Mouse (Mus musculus): ENCODE data around the gene Ciart. TPM values are rescaled to one million over a fixed set of nuclear protein-coding genes. Genes with fewer than 3 reads are reported as not detected.

The Ciart gene
- polyA plus RNA-seq, 1 experiment from 2014 or later = 6.4 TPM

DNA sequence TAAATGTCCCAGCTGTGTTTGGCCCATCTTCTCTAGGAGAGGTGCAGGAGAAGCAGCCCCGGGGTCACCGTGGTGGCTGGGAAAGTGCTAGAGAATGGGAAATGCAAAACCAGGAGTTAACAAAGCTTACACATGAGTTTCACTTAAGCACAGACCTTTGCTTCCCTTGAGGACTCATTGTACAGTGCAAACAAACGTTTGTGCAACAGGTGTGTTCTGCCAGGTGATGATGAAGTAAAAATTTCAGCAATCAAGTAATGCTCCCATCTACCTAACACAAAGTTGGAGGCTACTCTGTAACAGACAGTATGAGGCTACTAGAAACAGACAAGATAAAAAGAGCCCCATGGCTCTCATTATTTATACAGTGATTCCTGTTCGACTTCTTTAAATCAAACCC lies 3.0 kb downstream of the Ciart start:
- Histone ChIP-seq H3K27me3 (ENCODE audit: insufficient read depth, low read length) (no peaks in the 10 kb centered on the region), H3K4me1 (ENCODE audit: insufficient read depth) (no peaks in the 10 kb centered on the region), H3K9me3 (ENCODE audit: low read depth, low read length) (no peaks in the 10 kb centered on the region), H3K4me3 (ENCODE audit: low read depth, low read length) (no peak overlapping the region), H3K9ac (no peak overlapping the region), H3K4me2 (no peak overlapping the region), H3K36me3 (ENCODE audit: insufficient read depth) (no peaks in the 10 kb centered on the region), H3K27ac (ENCODE audit: low read depth) (no peak overlapping the region)
- 89% methylated on average over 4 of the region's 4 CpGs for WGBS
- DNase-seq (no peak), ATAC-seq (ENCODE audit: insufficient read depth) (no peak)
- TF ChIP-seq CTCF (IDR thresholded peaks at IDR 0.05; ENCODE audit: low read depth) = no peak

DNA sequence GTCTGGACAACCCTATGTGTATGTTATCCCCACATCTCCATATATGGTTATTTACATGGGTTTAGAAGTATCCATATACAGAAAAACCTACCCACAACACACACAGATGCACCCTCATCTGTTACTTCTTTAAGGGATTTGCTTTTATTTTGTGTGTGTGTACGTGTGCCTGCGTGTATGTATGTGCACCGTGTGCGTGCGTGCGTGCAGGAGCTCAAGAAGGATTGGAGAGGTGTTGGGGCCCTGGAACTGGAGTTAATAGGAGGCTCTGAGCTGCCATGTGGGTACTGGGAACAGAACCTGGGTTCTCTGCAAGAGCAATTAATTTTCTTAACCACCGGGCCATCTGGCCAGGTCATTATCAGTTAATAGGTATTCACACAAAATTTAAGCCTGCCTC lies 10.0 kb downstream of the Ciart start:
- TF ChIP-seq CTCF (IDR thresholded peaks at IDR 0.05; ENCODE audit: low read depth) = no peak
- ATAC-seq (ENCODE audit: insufficient read depth) = no peak
- Histone ChIP-seq H3K27ac (ENCODE audit: low read depth) (no peak overlapping the region), H3K27me3 (ENCODE audit: insufficient read depth, low read length) (no peaks in the 10 kb centered on the region), H3K4me1 (ENCODE audit: insufficient read depth) (peaks cover 4% of the 10 kb centered on the region; the same call in 1 of the 2 replicates), H3K4me2 (peak overlapping the region; percentile 80), H3K9me3 (ENCODE audit: low read depth, low read length) (no peaks in the 10 kb centered on the region), H3K9ac (peak overlapping the region; percentile 89), H3K36me3 (ENCODE audit: insufficient read depth) (peaks cover 21% of the 10 kb centered on the region), H3K4me3 (ENCODE audit: low read depth, low read length) (peak overlapping the region; percentile 68)
- DNase-seq = no peak
- 66% methylated on average over 7 of the region's 7 CpGs for WGBS

DNA sequence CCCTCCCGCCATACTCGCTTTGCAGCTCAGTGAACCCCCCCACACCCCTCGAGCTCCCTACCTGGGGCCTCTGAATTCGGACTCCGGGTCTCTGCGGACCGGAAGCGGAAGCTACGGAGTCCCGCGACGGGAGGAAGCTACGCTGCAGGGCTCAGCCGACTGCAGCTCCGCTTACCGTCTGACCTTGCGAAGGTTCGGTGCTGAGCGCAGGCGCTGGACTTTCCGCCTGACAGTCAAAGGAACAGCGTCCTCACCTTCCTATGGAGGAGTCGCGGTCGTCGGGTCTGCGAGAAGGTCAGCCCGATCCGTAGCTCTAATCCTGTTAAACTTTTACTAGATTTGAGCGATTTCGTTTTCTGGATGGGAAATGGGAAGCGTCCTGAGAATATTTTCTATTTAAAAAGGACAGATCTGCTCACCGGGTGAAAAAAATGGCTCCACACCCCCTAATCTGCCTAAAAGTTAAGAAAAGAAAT lies 10.6 kb downstream of the Ciart start, which contains the start of gene Mrps21:
TSS of gene Mrps21 (minus strand) at position 128 of the 476 bp plus-strand sequence.
- Histone ChIP-seq H3K36me3 (ENCODE audit: insufficient read depth) (peaks cover 23% of the 10 kb centered on the region), H3K27me3 (ENCODE audit: insufficient read depth, low read length) (no peaks in the 10 kb centered on the region), H3K4me3 (ENCODE audit: low read depth, low read length) (peak within 1 kb of the TSS; percentile 68), H3K27ac (ENCODE audit: low read depth) (peak within 1 kb of the TSS; percentile 86), H3K9ac (peak within 1 kb of the TSS; percentile 89), H3K9me3 (ENCODE audit: low read depth, low read length) (no peaks in the 10 kb centered on the region), H3K4me1 (ENCODE audit: insufficient read depth) (peaks cover 4% of the 10 kb centered on the region; the same call in 1 of the 2 replicates), H3K4me2 (peak within 1 kb of the TSS; percentile 80)
- WGBS = under 1% methylated on average over 33 of the region's 33 CpGs
- TF ChIP-seq CTCF (IDR thresholded peaks at IDR 0.05; ENCODE audit: low read depth) = no peak
- peak; percentile 94 for DNase-seq
- ATAC-seq (ENCODE audit: insufficient read depth) = peak; percentile 96

DNA sequence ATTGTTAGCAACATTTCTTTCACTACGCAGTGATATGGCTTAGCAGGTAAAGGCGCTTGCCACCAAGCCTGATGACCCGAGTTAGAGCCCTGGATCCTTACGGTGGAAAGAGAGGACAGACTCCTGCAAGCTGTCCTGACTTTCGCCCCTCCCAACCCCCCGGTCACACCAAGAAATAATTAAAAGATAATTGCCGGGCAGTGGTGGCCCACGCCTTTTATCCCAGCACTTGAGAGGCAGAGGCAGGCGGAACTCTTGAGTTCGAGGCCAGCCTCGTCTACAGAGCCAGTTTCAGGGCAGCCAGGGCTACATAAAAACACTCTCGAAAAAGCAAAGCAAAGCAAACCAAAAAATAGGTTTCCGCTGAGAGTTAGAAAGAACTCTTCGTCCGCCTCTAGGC lies 11.1 kb downstream of the Ciart start:
- Histone ChIP-seq H3K4me3 (ENCODE audit: low read depth, low read length) (peak overlapping the region; percentile 68), H3K4me2 (peak overlapping the region; percentile 80), H3K27ac (ENCODE audit: low read depth) (peak overlapping the region; percentile 86), H3K9ac (peak overlapping the region; percentile 89), H3K36me3 (ENCODE audit: insufficient read depth) (peaks cover 27% of the 10 kb centered on the region), H3K27me3 (ENCODE audit: insufficient read depth, low read length) (no peaks in the 10 kb centered on the region), H3K9me3 (ENCODE audit: low read depth, low read length) (no peaks in the 10 kb centered on the region), H3K4me1 (ENCODE audit: insufficient read depth) (peaks cover 4% of the 10 kb centered on the region; the same call in 1 of the 2 replicates)
- 5% methylated on average over 15 of the region's 15 CpGs for WGBS
- ATAC-seq (ENCODE audit: insufficient read depth) (peak; percentile 18), DNase-seq (no peak)
- no peak for TF ChIP-seq CTCF (IDR thresholded peaks at IDR 0.05; ENCODE audit: low read depth)

DNA sequence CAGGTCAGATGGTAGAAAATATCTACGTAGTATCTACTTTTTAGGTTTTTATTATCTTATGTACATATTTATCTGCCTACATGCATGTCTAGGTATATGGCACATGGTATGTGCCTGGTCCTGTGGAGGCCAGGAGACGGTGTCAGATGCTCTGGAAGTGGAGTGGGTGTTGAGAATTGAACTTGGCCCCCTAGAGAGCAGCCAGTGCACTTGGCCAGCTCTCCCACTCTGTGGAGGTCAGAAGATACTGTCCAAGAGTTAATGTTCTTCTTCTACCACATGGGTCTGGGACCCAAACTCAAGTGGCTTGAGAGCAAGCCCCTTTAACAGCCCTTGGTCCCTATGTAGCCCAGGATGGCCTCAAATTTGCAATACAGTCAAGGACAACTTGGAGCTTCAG lies 14.6 kb downstream of the Ciart start:
- H3K9ac ChIP-seq = no peak overlapping the region
- peaks cover 52% of the 10 kb centered on the region for H3K36me3 ChIP-seq (ENCODE audit: insufficient read depth)
- H3K4me1 ChIP-seq (ENCODE audit: insufficient read depth) = peaks cover 4% of the 10 kb centered on the region; the same call in 1 of the 2 replicates
- 95% methylated on average over 2 of the region's 2 CpGs for WGBS
- TF ChIP-seq CTCF (IDR thresholded peaks at IDR 0.05; ENCODE audit: low read depth) = no peak
- H3K4me3 ChIP-seq (ENCODE audit: low read depth, low read length) = no peak overlapping the region
- H3K27ac ChIP-seq (ENCODE audit: low read depth) = no peak overlapping the region
- ATAC-seq (ENCODE audit: insufficient read depth) = no peak
- H3K27me3 ChIP-seq (ENCODE audit: insufficient read depth, low read length) = no peaks in the 10 kb centered on the region
- no peaks in the 10 kb centered on the region for H3K9me3 ChIP-seq (ENCODE audit: low read depth, low read length)
- no peak overlapping the region for H3K4me2 ChIP-seq
- DNase-seq = no peak

DNA sequence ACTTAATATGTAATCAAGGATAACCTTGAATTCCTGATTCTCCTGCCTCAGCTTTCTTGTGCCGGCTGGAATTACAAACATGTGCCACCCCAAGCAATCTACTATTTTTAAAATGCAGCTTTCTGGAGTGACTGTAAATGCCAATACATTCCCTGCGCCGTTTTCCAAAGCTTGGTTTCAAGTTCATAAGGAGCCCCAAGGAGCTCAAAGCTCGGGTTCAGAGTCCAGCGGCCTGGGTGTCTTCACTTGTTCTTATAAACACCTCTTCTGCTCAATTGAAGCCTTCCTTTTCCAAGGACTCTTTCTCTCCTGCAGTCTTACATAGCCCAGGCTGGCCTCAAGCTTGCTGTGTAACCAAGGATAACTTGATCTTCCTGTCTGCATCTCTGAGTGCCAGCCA lies 16.0 kb downstream of the Ciart start:
- no peak for TF ChIP-seq CTCF (IDR thresholded peaks at IDR 0.05; ENCODE audit: low read depth)
- Histone ChIP-seq H3K36me3 (ENCODE audit: insufficient read depth) (peaks cover 57% of the 10 kb centered on the region), H3K4me2 (no peak overlapping the region), H3K27me3 (ENCODE audit: insufficient read depth, low read length) (no peaks in the 10 kb centered on the region), H3K4me3 (ENCODE audit: low read depth, low read length) (no peak overlapping the region), H3K4me1 (ENCODE audit: insufficient read depth) (no peaks in the 10 kb centered on the region), H3K9me3 (ENCODE audit: low read depth, low read length) (no peaks in the 10 kb centered on the region), H3K9ac (no peak overlapping the region), H3K27ac (ENCODE audit: low read depth) (no peak overlapping the region)
- WGBS = 83% methylated on average over 5 of the region's 5 CpGs
- DNase-seq = no peak
- no peak for ATAC-seq (ENCODE audit: insufficient read depth)

DNA sequence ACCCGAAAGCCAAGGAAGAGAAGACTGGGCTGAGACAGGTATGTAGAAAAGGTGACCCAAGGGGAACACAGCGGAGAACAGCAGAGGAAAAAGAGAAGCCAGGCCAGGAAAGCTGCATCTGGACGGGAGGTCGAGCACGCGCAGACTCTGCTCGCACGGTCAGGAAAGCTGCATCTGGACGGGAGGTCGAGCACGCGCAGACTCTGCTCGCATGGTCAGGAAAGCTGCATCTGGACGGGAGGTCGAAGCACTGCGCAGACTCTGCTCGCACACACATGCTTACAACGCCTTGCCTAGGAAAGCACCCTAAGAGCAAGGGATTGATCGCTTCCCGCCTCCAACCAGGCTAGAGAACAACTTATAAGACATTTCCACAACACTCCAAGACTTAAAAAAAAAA lies 16.5 kb downstream of the Ciart start:
- no peak for DNase-seq
- no peak overlapping the region for H3K27ac ChIP-seq (ENCODE audit: low read depth)
- H3K4me3 ChIP-seq (ENCODE audit: low read depth, low read length) = no peak overlapping the region
- H3K27me3 ChIP-seq (ENCODE audit: insufficient read depth, low read length) = no peaks in the 10 kb centered on the region
- peaks cover 57% of the 10 kb centered on the region for H3K36me3 ChIP-seq (ENCODE audit: insufficient read depth)
- H3K9ac ChIP-seq = no peak overlapping the region; the same call in 1 of the 2 replicates
- no peaks in the 10 kb centered on the region for H3K9me3 ChIP-seq (ENCODE audit: low read depth, low read length)
- no peak overlapping the region for H3K4me2 ChIP-seq
- WGBS = 84% methylated on average over 20 of the region's 20 CpGs
- no peak for ATAC-seq (ENCODE audit: insufficient read depth)
- TF ChIP-seq CTCF (IDR thresholded peaks at IDR 0.05; ENCODE audit: low read depth) = no peak
- H3K4me1 ChIP-seq (ENCODE audit: insufficient read depth) = no peaks in the 10 kb centered on the region

Measured in lung, embryonic 14.5 days (tissue).